Mouse (Mus musculus): ENCODE data around the gene Cep55.

Gene Cep55

GRCm38 (mm10) chr19:38045198-38045597, 9.6 kb upstream of the Cep55 start:
- DNase-seq = no peak

- DNase-seq = no peak
Observed at GRCm38 (mm10) chr19:38049686-38050085, 5.1 kb upstream of the Cep55 start.

- no peak for DNase-seq
Observed at GRCm38 (mm10) chr19:38053227-38054041, 1.4 kb upstream of the Cep55 start.

GRCm38 (mm10) chr19:38054149-38054719, 577 bp upstream of the Cep55 start:
- no peak for DNase-seq

GRCm38 (mm10) chr19:38055798-38056197, 987 bp downstream of the Cep55 start:
- no peak for DNase-seq

- DNase-seq = no peak
Observed at GRCm38 (mm10) chr19:38056276-38056675, 1.5 kb downstream of the Cep55 start.

GRCm38 (mm10) chr19:38056931-38057330, 2.1 kb downstream of the Cep55 start:
- DNase-seq = no peak

GRCm38 (mm10) chr19:38063201-38063600, 8.4 kb downstream of the Cep55 start:
- DNase-seq = no peak

- no peak for DNase-seq
Observed at GRCm38 (mm10) chr19:38064051-38064450, 9.2 kb downstream of the Cep55 start.

- no peak for DNase-seq
Observed at GRCm38 (mm10) chr19:38073226-38073625, 18.4 kb downstream of the Cep55 start.

- no peak for DNase-seq
Observed at GRCm38 (mm10) chr19:38075051-38075450, 20.2 kb downstream of the Cep55 start.

- DNase-seq = no peak
Observed at GRCm38 (mm10) chr19:38076251-38076650, 21.4 kb downstream of the Cep55 start.

- DNase-seq = no peak
Observed at GRCm38 (mm10) chr19:38077851-38078540, 23.2 kb downstream of the Cep55 start.

- no peak for DNase-seq
Observed at GRCm38 (mm10) chr19:38081361-38081760, 26.6 kb downstream of the Cep55 start.

GRCm38 (mm10) chr19:38082931-38083525, 28.2 kb downstream of the Cep55 start:
- no peak for DNase-seq

GRCm38 (mm10) chr19:38085841-38086240, 31.0 kb downstream of the Cep55 start:
- DNase-seq = no peak

- DNase-seq = no peak
Observed at GRCm38 (mm10) chr19:38086948-38087551, 32.2 kb downstream of the Cep55 start.

- no peak for DNase-seq
Observed at GRCm38 (mm10) chr19:38089358-38089757, 34.5 kb downstream of the Cep55 start.

GRCm38 (mm10) chr19:38091512-38091985, 36.7 kb downstream of the Cep55 start:
- DNase-seq = peak; percentile 13

- no peak for DNase-seq
Observed at GRCm38 (mm10) chr19:38096231-38096630, 41.4 kb downstream of the Cep55 start.

GRCm38 (mm10) chr19:38096858-38097758, 42.3 kb downstream of the Cep55 start, which contains the start of gene Ffar4:
Ffar4 (plus strand) TSS chr19:38097071.
- DNase-seq = no peak

- DNase-seq = no peak
Observed at GRCm38 (mm10) chr19:38107871-38108270, 53.1 kb downstream of the Cep55 start.
